Mouse (Mus musculus): ENCODE results near the gene Sox30. TPM values are rescaled to one million over a fixed set of nuclear protein-coding genes. Genes with fewer than 3 reads are reported as not detected.
A peak's percentile ranks its signal among the peaks of the same experiment; 100 is the strongest.

Sox30 gene
- total RNA-seq (2015; ENCODE audit: low replicate concordance) (not detected in 2 replicates), total RNA-seq (2017; ENCODE audit: low replicate concordance) (not detected in 2 replicates)

DNA sequence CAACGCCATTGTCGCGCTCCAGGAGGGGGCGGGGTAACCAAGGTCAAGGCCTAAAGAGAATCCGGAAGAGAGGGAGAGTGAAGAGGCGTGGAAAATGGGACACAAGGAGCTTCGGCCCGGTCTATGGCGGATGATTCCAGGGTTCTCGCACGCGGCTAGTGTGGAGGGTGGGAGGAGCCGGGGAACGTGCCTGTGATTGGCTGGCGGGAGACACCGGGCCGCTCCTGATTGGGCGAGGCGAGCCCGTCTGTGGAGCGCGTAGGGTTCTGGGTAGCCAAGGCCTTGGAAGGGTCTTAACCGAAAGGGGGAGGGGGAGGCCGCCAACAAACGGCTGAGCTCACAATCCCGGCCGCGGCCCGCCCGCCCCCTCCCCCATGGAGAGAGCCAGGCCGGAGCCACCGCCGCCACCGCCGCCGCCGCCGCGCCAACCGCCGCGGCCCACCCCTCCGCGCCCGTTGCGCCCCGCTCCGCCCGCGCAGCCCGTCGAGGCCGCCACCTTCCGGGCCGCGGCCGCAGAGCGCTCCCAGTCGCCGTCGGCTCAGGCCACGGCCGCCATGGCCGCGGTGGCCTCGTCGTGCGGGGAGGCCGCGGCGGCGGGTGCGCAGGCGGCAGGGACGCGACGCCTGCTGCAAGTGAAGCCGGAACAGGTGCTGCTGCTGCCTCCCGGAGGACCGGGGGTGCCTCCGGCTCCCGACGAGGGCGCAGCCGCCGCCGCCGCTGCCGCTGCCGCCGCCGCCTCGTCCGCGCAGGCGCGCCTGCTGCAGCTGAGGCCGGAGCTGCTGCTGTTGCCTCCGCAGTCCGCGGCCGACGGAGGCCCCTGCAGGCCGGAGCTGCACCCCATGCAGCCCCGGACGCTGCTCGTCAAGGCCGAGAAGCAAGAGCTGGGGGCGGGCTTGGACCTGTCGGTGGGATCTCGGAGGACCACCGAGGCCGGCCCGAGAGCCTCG, at the start of gene Sox30:
Gene Sox30, plus strand, starts transcription at position 365 of the 947 bp plus-strand sequence.
- ATAC-seq (replicated peaks; ENCODE audit: low FRiP score, poor library complexity, severe bottlenecking) = no peak

DNA sequence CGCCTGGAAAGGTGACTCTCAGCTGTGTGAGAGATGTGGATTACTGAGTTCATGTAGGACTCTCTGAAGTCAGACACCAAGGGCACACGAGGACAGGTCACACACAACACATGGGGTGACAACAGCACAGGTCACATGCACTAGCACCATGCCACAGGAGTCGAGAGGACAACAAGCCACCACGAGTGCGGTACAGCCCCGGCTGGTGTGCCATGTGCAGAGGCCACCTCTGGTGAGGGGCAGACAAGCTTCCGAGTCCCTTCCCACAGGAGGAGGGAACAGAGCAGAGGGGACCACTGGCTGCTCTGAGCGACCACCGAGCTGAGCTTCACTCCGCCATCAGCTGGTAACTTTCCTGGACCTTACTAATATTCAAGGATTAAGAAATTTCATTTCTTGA, 47.3 kb upstream of the Sox30 start:
- no peak for ATAC-seq (replicated peaks; ENCODE audit: low FRiP score, poor library complexity, severe bottlenecking)

DNA sequence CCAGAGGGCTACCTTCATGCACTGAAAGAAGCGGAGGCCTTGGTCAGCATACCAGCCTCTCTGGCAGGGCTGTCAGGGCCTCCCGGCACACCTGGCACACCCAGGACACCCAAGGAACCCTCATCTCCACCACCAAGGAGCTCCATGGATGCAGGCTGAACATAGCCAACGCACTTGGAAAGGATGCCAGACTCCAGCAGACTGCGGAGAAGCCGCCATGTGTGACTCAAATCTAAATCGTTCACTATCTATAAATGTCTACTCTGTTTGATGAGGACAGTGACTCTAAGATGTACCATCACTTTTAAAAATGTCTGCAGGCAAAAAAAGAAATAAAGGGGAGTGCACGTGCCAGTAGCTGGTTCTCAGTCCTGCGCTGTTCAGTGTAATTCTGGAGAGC, 42.6 kb upstream of the Sox30 start:
- ATAC-seq (replicated peaks; ENCODE audit: low FRiP score, poor library complexity, severe bottlenecking) = no peak

DNA sequence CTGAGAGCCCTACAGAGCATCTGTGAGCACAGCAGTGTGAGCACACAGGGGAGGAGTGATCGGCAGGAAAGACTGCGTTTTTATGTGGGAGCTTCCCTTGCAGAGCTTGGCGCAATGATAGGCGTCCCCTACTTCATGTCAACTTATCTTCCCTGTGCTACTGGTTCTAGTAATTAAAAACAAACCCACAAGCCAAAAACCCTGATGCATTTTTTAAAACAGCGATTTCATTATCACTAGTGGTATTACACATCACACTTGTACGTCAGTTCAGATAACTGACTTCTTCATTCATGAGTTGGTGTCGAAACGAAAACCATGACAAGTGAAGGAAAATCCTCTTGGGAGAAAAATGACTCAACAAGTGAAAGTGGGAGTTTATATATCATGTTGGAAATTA, 41.2 kb upstream of the Sox30 start:
- no peak for ATAC-seq (replicated peaks; ENCODE audit: low FRiP score, poor library complexity, severe bottlenecking)

DNA sequence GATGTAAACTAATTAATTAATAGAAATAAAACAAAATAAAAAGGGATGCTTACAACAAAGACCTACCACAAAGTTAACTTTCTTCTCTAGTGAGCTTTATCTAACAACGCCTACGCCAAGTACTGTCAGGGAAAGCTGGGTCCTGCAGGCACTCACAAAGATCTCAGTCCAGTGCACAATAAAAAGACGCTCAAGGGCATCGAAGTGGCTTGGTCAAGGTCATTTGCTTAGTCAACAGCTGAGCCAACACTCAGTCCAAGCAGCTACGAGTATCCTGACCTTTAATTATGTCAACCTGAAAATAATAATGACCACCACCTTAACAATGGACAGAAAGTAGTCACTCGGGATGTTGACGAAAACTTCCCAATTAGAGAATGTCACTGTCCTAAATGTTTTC, 37.8 kb upstream of the Sox30 start:
- no peak for ATAC-seq (replicated peaks; ENCODE audit: low FRiP score, poor library complexity, severe bottlenecking)

DNA sequence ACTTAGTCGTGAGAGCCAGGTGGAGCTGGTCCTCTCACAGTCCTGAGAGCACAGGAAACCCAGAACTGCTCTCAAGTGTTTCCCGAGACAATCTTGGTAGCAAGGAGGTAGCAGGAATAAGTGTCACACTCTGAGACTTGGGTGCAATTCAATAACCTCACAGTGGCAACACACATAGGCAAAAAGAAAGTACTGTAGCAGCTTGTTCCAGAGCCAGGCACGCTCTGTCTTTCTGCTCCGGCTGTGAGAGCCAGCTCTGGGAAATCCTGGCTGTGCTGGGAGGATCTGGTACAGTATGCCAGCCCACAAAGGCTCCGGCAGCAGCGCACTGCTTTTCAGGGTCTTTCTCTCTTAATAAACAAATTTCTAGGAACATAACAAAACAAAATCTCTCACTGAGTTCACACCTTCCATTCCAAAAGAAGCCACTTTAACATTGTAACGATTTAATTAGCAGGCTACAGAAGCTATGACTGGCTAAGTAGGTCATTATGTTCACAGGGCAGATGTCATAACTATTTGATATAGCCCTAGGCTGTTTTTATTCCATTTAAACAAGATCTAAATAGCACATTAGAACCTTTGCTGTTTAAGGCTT, 36.9 kb upstream of the Sox30 start:
- ATAC-seq (replicated peaks; ENCODE audit: low FRiP score, poor library complexity, severe bottlenecking) = no peak

DNA sequence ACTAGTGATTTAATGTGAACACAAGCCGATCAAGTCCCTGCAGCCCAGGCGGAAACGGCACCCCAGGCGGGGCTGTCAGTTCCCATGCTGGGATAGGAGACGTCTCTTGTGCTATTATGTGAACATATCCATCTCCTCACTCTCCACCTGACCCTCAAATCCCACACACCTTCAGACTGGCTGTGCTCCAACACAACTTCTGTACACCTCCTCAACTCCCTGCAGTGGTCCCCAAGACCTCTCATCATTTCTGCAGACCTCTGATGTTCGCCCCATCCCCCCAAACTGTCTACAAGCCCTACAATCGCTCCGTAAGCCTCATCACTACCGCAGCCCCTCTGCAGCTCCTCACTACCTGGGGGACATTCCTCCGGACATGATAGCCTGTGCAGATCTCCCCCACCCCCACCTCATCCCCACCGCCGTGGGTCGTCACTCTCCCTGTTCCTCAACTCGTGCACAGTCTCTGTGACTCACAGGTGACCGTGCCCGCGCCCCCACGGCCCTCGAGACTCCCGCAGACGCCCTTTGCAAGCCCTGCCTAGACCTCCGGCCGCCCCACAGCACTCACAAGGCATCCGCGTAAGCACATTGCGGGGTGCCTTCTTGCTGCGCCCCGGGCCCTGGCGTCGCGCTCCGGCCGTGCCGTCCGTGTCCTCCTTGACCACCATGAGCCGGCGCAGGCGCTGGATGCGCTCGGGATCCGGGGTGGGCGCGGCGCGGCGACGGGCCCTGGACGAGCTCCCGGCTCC, 36.0 kb upstream of the Sox30 start:
- peak; percentile 33; the same call in 1 of the 2 replicates for ATAC-seq (replicated peaks; ENCODE audit: low FRiP score, poor library complexity, severe bottlenecking)

DNA sequence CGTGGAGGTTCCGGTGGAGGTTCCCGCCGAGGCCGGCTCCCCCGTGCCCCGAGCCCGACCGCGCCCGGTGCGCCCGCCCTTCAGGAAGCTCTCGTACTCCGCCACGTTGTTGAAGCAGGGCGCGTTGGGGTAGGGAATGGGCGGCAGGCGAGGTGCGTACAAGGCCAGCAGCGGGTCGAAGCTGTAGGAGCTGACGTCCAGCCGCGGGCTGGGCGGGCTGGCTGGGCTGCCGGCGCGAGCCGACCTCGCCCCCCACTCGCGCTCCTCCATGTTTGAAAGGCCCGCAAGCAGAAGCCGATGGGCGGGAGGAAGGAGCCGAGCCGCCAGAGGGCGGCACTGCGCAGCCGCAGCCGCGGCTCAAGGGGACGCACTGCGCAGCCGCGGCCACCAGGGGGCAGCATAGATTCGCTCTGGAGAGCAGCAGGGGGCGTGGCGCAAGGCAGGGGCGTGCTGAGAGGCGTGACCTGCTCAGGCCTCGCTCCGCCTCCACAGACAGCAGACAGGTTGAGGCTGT, 35.4 kb upstream of the Sox30 start, which contains the start of gene Lsm11:
Gene Lsm11, minus strand, starts transcription at position 293 of the 514 bp plus-strand sequence.
- peak; percentile 92 for ATAC-seq (replicated peaks; ENCODE audit: low FRiP score, poor library complexity, severe bottlenecking)

DNA sequence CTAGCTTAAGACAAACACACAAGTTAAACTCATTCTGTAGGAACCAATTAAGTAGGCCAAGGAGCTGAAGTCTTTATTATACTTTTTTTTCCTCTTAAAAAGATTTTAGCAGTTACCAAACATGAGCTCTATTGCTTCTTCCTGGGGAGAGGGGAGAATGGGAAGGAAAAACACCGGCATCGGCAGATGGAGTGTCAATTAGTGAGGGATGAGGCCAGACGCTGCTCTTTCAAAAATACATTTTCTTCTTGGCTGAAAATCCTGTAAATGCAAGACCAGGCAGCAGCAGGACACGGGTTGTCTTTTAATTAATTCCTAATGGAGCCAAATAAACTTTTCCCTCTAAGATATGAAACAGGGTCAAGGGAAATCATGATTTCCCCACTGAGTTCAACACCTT, 33.3 kb upstream of the Sox30 start:
- no peak for ATAC-seq (replicated peaks; ENCODE audit: low FRiP score, poor library complexity, severe bottlenecking)

DNA sequence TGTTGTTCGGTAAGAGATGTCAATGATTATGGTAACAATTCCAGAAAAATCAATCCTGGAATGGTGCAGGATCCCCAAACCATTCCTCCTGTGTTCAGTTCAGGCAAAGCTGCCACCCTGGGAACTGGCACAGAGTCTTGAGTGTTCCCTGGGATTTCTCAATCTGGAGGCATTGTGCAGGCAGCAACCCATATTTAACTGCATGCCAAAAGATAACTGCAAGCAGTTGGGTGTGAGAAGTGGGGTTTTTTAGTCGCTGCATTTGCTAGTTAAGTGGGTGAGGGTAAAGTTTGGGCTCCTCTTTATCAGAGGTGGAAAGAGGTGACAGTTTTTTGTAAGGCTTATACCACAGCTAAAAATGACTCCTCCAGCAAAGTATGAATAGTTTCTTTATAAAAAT, 32.6 kb upstream of the Sox30 start:
- ATAC-seq (replicated peaks; ENCODE audit: low FRiP score, poor library complexity, severe bottlenecking) = no peak

DNA sequence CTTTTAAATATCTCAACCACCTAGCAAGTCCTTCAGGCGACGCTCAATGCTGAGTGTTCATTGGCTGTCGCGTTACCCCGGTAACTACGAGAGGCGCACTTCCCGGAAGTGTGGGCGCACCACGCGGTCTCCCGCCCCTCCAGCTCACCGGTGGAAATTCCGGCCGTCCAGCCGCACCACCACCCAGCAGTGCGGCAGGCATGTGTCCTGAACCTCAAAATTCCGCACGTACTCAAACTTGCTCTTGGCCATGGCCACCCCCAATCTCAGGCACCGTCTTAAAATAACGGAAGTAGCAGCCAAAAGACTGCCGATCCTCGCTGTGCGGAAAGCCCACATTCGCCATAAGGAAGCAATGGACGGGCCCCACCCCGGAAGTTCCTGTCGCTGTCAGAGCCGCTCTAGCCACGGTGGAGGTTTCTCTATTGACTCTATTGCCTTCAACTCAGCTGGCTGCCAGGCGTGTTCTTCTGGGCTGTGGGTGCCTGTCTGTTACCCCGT, 24.9 kb upstream of the Sox30 start, which contains the start of gene Thg1l:
Gene Thg1l, minus strand, starts transcription at position 368 of the 501 bp plus-strand sequence.
- peak; percentile 98 for ATAC-seq (replicated peaks; ENCODE audit: low FRiP score, poor library complexity, severe bottlenecking)

DNA sequence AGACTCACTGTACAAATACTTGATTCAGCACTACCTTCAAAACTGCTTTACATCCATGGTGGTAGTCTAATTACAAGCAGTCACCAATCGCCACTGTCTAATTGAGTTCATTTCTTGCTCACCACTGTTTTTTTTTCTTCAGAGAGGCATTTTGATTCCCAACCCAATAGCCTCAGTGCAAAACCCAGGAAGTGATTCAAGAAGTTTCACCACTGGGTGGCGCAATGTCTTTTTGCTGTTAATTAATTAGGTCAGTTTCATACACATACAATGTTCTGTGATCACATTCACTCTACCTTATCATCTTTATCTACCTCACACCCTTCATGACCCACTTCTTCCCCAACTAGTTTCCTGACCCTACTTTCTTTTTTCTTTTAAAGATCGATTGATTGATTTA, 20.5 kb upstream of the Sox30 start:
- no peak for ATAC-seq (replicated peaks; ENCODE audit: low FRiP score, poor library complexity, severe bottlenecking)

DNA sequence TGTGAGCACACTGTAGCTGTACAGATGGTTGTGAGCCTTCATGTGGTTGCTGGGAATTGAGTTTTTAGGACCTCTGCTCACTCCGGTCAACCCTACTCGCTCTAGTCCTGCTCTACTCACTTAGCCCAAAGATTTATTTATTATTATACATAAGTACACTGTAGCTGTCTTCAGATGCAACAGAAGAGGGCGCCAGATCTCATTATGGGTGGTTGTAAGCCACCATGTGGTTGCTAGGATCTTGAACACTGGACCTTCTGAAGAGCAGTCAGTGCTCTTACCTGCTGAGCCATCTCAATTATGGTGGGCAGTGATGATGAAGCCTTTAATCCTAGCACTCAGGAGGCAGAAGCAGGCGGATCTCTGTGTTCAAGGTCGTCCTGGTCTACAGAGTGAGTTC, 20.1 kb upstream of the Sox30 start:
- ATAC-seq (replicated peaks; ENCODE audit: low FRiP score, poor library complexity, severe bottlenecking) = no peak

DNA sequence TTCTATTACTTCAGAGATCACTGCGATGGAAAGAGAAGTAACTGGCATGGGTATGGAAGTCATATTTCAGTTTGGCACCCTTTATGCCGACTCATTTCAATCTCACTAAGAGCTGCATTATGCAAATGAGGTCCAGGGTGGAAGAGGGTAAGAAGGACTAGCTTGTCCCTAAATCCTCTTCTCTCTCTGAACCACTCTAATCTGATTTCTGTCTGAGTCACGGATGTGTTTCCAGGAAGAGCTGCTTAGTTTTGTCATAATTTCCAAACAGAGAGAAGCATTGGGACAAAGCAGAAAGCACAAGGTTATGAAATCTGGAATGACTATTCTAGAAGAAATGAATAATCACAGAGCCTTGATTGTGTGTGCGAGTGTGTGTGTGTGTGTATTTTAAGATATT, 13.2 kb upstream of the Sox30 start:
- ATAC-seq (replicated peaks; ENCODE audit: low FRiP score, poor library complexity, severe bottlenecking) = no peak

DNA sequence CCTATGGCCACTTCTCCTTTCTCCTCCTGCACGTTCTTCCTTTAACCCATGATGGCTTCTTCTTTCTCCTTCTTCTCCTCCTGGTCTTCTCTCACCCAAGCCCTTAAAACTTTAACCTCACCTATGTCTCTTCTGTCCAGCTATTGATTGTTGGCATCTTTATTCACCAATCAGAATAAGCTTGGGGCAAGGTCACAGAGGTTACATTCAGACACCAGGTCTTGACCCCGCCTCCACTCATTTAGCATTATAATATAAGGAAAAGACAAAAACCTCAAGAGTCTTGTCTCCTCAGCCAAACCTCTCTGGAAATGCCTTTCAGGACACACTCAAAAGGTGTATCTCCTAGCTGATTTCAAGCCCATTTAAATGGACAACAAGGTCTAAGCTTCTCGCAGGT, 11.6 kb upstream of the Sox30 start:
- no peak for ATAC-seq (replicated peaks; ENCODE audit: low FRiP score, poor library complexity, severe bottlenecking)

DNA sequence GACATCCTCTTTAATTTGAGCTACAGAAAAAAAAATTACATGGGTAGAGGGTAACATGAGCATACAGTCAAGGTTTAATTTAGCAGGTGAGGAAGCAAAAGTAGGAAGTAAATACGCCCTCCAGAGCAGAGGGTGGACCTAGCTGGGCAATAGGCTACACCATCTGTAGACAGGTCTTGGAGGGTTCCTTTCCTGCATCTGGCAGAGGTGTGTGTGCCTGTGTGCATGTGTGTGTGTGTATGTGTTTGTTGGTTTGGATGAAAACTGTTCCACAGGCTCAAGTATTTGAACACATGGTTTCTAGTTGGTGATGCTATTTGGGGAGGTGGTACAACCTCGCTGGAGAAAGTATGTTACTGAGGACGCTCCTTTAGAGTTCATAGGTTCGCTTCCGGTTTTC, 6.5 kb upstream of the Sox30 start:
- no peak for ATAC-seq (replicated peaks; ENCODE audit: low FRiP score, poor library complexity, severe bottlenecking)

DNA sequence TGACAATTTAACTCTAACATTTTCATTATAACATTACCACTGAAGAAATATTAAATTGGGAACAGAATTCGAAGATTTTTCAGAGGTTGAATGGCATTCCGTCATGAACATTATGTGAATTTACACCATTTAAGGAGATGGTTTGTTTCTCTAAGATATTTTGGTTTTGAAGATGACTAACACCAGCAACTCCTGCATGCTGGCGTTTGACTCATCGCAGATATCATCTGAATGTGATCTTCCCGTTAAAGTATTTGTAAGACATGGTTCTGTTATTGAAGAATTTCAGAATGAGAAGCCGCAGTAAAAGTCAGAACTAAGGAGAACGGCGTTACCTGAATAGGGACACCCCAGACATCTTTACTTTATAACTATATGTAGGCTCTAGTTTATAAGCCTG, 5.6 kb upstream of the Sox30 start:
- no peak for ATAC-seq (replicated peaks; ENCODE audit: low FRiP score, poor library complexity, severe bottlenecking)

DNA sequence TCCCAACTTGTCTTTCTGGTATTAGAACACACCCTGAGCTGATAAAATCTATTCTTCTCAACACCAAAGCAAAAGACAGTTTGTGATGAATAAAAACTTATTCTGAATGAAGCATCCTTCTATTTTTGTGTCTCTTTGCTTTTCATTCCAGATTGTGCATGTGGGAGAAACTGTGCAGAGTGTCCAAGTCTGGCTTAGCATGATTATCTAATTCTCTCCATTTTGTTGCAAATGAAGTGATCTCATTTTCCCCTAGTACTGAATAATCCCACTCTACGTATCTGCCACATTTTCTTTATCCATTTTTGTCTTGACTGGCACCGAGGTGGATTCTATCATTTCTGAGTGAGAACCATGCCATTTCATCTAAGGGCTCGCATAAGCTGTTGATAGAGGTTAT, 4.0 kb upstream of the Sox30 start:
- ATAC-seq (replicated peaks; ENCODE audit: low FRiP score, poor library complexity, severe bottlenecking) = no peak

DNA sequence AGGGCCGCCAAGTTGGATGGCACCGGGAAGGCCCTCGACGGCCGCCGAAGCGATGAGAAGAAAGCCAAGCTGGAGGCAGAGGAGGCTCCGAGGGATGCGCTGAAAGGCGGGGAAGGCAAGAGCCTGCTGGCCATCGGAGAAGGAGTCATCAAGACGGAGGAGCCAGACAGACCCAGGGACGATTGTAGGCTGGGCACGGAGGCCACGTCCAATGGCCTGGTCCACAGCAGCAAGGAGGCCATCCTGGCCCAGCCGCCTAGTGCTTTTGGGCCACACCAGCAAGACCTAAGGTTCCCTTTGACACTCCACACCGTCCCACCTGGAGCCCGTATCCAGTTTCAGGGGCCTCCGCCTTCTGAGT, 763 bp downstream of the Sox30 start:
- no peak for ATAC-seq (replicated peaks; ENCODE audit: low FRiP score, poor library complexity, severe bottlenecking)

DNA sequence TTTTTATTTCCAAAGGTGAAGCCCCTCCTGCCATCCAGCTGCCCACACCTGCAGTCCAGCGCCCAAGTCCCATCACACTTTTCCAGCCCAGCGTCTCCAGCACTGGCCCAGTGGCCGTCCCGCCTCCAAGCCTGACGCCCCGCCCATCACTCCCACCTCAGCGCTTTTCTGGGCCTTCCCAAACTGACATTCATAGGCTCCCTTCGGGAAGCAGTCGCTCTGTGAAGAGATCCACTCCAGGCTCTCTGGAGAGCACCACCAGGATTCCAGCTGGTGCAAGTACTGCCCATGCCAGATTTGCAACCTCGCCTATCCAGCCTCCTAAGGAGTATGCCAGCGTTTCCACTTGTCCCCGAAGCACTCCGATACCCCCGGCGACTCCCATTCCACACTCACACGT, 11.5 kb downstream of the Sox30 start:
- ATAC-seq (replicated peaks; ENCODE audit: low FRiP score, poor library complexity, severe bottlenecking) = no peak
